Mouse (Mus musculus) lung, postnatal 36 days (tissue): ENCODE measurements at regions not wholly inside any gene's neighbourhood (a gene's known extent, or its start where the extent isn't known, plus 50 kb on each side); places are given as distances from the start of the nearest gene placed in this dataset.
A peak's percentile ranks its signal among the peaks of the same experiment; 100 is the strongest.

ENCODE experiments used
- DNase-seq: peaks from one replicate; pipeline ENCODE4 v3.0.0; 2022; ENCODE audit warnings: mixed read lengths

DNA sequence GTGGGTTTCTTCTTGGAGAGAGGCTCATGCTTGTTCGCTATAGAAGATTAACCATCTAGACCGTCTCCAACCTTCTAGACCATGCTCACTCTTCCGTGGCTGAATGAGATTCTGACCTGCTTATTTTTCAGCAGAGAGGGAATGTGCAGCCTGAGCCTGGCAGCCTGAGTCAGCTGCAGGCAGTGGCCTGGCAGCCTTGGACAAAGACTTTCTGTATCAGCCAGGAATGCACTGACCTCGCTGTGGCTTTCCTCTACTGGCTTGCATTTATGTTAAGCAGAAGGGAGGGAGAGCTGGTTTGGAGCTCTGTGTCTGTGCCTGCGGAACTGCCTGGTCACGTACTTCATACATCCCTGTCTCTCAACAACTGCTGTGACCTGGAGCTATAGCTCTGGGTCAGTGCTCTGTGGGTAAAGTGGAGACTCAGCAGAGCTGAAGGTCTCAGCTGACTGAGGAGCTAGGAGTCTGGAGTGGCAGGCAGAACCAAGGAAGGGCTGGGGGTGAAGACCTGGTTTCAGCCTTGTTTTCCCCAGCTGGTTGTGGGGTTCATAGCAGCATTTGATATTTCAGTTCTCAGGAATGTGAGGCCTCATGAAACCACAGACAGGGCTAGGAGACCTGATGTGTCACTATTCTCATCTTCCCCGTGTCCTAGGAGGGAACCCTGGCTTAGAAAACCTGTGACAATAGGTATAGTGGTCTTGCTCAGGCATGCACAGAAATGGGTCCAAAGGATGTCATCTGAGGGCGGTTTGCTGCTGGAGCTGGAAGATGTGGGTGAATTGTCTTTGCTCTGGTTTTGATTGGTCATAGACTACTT lies 207.2 kb upstream of the Ncam1 start:
- DNase-seq = no peak

DNA sequence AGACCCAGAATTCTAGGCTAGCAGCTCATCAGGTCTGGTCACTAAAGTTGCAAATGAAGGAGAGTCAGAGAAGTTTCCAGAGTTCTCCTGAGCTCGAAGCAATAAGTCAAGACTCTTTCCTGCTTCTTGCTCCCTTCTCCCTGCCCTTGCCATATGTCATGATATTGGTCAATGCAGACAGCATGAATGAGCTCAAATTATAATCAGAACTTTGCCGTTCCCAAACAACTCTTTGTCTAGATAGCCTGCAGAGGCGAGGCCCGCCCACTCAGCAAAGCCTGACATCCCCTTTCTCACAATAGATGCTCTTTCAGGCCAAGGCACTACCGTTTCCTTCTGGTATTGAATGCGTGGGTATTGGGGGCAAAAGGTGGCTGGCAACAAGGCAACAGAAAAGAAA lies 204.0 kb upstream of the Ncam1 start:
- no peak for DNase-seq

GRCm38 (mm10) chr9:50000497-50001404 lies 202.0 kb upstream of the Ncam1 start:
- no peak for DNase-seq

GRCm38 (mm10) chr9:49999970-50000369 lies 201.2 kb upstream of the Ncam1 start:
- DNase-seq = no peak

GRCm38 (mm10) chr9:49998101-49998500 lies 199.4 kb upstream of the Ncam1 start:
- no peak for DNase-seq

DNA sequence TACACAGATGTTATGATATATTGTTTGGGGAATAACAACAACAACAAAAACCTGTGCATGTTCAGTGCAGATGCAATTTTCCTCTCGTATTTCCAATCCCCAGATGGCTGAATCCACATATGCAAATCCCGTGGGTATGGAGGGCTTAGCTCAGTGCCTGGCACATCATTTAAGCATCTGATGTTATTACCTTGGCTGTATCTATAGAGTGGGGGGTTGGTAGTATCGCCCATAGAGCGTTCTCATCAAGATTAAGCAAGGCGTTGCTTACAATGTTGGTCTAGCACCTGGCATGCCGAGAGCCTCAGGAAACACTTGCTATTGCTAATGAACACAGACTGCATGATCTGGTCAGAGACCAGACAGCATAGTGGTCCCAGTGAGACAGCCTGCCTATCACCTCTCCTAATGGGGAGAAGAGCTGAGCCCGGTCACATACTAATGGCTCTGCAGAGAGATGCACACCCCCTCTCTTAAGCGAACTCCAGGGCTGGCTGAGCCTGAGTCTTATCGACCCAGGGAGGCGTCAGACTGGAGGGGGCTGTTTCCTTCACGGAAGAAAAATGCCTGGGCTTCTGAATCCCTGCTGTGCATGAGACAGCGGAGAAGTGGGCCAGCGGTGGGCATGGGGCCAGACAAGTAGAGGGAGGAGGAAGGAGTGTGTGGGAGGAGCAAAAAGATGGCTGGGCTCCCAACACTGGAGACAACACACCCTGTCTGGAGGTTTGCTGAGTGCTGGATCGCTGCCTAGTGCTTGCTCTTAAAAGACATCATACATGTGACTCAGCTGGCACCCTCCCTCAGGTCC lies 190.9 kb upstream of the Ncam1 start:
- DNase-seq = peak; percentile 83

DNA sequence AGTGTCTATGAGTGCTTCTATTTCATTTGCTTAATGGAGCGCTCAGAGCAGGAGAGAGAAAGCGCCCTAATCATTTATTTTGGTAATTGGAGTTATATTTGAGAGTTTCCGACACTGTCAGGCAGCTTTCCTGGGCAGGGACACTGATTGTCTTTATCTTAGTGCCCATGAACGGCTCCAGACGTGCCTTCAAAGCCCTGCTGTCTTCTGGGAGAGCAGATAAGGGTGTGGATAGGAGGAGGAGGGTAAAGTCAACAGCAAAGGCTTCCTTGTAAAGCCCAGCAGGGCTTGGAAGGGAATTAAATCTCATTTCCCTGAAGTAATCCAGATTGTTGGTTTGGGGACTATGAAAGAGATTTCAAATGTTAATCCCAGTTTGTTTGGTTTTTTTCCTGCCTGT lies 189.3 kb upstream of the Ncam1 start:
- DNase-seq = no peak

GRCm38 (mm10) chr9:49987481-49987880 lies 188.8 kb upstream of the Ncam1 start:
- DNase-seq = no peak

- DNase-seq = peak; percentile 11
Observed at GRCm38 (mm10) chr9:49980344-49981207, 181.9 kb upstream of the Ncam1 start.

GRCm38 (mm10) chr9:49975938-49976671 lies 177.4 kb upstream of the Ncam1 start:
- peak; percentile 53 for DNase-seq

DNA sequence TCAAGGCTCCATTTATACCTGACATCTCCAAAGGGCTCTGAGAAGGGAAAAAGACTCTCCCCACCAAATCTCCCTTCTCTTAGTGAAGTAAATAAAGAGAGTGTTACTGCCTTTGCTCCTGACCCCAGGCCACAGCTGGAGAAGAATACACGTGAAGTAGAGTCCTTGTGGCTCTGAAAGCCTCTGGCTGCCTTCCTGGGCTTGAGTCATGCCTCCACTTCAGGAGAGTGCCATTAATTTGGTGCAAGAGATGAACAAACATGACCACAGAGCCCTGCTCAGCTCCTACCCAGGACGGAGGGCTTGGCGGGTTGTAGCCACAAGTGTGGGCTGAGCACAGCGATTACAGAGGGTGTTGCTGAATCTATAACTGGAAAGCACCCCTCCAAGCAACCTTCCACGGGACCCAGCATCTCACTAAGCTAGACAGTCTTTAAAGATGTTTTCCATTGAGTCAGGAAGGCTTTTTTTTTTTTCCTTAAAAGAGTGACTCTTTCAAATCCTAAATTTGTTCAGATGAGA lies 175.3 kb upstream of the Ncam1 start:
- peak; percentile 74 for DNase-seq

DNA sequence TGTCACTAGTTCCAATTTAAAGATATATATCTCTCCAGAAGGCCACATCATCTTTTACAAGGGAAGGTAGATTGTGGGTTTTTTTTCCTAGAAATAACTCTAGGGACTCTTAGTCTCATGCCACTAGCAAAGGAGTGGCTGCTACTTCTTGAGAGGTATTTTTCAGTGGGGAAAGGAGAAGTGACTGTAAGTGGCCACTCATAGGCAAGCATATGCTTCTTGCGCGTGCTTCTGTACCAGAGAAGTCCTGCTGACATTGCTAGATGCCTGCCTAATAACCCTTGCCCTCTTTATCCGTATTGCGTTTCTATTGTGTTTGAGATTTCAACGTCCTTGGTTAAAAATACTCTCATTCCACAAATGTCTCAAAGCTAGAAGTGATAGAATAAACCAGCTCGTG lies 170.7 kb upstream of the Ncam1 start:
- DNase-seq = peak; percentile 46

- DNase-seq = no peak
Observed at GRCm38 (mm10) chr9:49964666-49965065, 165.9 kb upstream of the Ncam1 start.

- no peak for DNase-seq
Observed at GRCm38 (mm10) chr9:49962561-49963071, 163.9 kb upstream of the Ncam1 start.

- DNase-seq = no peak
Observed at GRCm38 (mm10) chr9:49961965-49962364, 163.2 kb upstream of the Ncam1 start.

- DNase-seq = no peak
Observed at GRCm38 (mm10) chr9:49961329-49961728, 162.6 kb upstream of the Ncam1 start.

DNA sequence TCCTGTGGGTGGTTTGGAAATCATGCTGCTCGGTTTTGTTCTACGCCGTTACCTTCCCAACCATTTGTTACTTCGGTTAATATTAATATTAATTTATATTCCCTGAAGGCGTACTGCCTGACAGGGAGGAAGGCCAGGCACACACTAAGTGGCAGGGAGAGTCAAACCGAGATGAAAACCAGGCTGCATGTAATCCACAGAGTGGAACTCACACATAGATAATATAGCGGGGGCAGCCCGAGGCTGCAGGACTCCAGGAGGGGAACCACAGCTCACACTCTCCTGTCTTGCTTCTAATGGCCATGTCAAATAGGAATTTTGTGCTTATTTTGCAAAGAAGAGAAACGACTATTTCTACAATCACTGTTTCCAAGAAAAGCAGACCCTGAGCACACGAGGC lies 161.3 kb upstream of the Ncam1 start:
- DNase-seq = no peak

GRCm38 (mm10) chr9:49958890-49959289 lies 160.2 kb upstream of the Ncam1 start:
- no peak for DNase-seq

DNA sequence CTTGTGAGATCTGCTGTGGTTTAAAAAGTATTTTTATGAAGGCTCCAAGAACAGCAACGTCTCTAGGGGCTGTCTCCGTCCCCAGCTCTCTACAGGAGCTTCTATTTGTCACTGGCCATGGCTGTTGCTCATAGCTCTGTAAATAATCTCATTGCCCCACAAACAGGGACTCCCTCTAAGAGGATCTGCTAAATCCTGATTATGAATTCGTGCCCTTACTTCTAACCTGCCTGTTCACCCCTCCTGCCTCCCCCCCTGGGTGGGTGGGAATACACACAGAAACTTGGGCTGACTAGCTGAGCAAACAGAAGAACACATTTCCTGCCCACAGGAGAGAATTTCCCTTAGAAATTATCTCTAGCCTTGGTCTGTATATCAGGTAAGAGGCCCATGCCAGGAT lies 155.9 kb upstream of the Ncam1 start:
- no peak for DNase-seq

GRCm38 (mm10) chr9:49950321-49950720 lies 151.6 kb upstream of the Ncam1 start:
- no peak for DNase-seq

- no peak for DNase-seq
Observed at GRCm38 (mm10) chr9:49948546-49948945, 149.8 kb upstream of the Ncam1 start.
